In genomic region chr2:131088581-131088980, GRCm38 (mm10) we compare ENCODE assay signal across 29 mouse cellular contexts. TPM values are rescaled to one million over a fixed set of nuclear protein-coding genes. Genes with fewer than 3 reads are reported as not detected.
DNase-seq lines count a peak whose midpoint lies in the region; ATAC-seq and TF ChIP-seq lines count a peak whose summit lies in the region.
"Had no signal": no experiment of that assay in that cellular context is flagged by ENCODE, and none has a peak within 500 bp of the region (broad histone marks: within the 10 kb centered on the region; RNA-seq: fewer than 3 reads in every experiment).

No protein-coding gene starts in this region.

- WGBS in liver, postnatal 0 days (ENCODE audit: insufficient replicate concordance), result 65% methylated on average over 4 of the region's 4 CpGs
- WGBS in liver, embryonic 12.5 days (ENCODE audit: insufficient replicate concordance), result 55% methylated on average over 4 of the region's 4 CpGs
- 65% methylated on average over 4 of the region's 4 CpGs for WGBS in lung, postnatal 0 days
- 71% methylated on average over 4 of the region's 4 CpGs for WGBS in lung, adult 2 months
- WGBS in forebrain, embryonic 10.5 days, result 82% methylated on average over 4 of the region's 4 CpGs

- no peak overlapping the region for H3K4me2 ChIP-seq in liver, postnatal 0 days (ENCODE audit: low read depth, low read length)
- no peak overlapping the region for H3K4me2 ChIP-seq in liver, embryonic 12.5 days
- no peak overlapping the region for H3K4me2 ChIP-seq in lung, postnatal 0 days (replicated peaks; ENCODE audit: low read depth, low read length)
- H3K4me2 ChIP-seq: embryonic facial prominence, embryonic 15.5 days; forebrain, embryonic 15.5 days; heart, embryonic 15.5 days; hindbrain, embryonic 12.5 days had no signal

- no peaks in the 10 kb centered on the region for H3K36me3 ChIP-seq in liver, postnatal 0 days (replicated peaks; ENCODE audit: insufficient read depth, low read length)
- H3K36me3 ChIP-seq in liver, embryonic 12.5 days, result no peaks in the 10 kb centered on the region
- H3K36me3 ChIP-seq in lung, postnatal 0 days (ENCODE audit: insufficient read depth, low read length), result no peaks in the 10 kb centered on the region
- H3K36me3 ChIP-seq in forebrain, embryonic 10.5 days (replicated peaks), result no peaks in the 10 kb centered on the region
- H3K36me3 ChIP-seq: embryonic facial prominence, embryonic 15.5 days; forebrain, embryonic 15.5 days; heart, embryonic 10.5 days; heart, embryonic 15.5 days; hindbrain, embryonic 12.5 days had no signal

- no peaks in the 10 kb centered on the region for H3K27me3 ChIP-seq in liver, postnatal 0 days (ENCODE audit: insufficient read depth, low read length)
- peaks cover 47% of the 10 kb centered on the region for H3K27me3 ChIP-seq in liver, embryonic 12.5 days (replicated peaks)
- H3K27me3 ChIP-seq in lung, postnatal 0 days (replicated peaks; ENCODE audit: insufficient read depth, low read length), result no peaks in the 10 kb centered on the region
- H3K27me3 ChIP-seq in forebrain, embryonic 10.5 days (ENCODE audit: poor library complexity, severe bottlenecking), result no peaks in the 10 kb centered on the region
- H3K27me3 ChIP-seq: embryonic facial prominence, embryonic 15.5 days; forebrain, embryonic 15.5 days; heart, embryonic 15.5 days; hindbrain, embryonic 12.5 days had no signal

- intact Hi-C loops in gastrocnemius, adult 2 months (cut with DNase I), result no loop called here

- TF ChIP-seq POLR2A in lung, adult 2 months (IDR thresholded peaks at IDR 0.05; ENCODE audit: borderline replicate concordance, extremely low read depth, low read depth, low read length), result no peak

- H3K4me1 ChIP-seq in liver, postnatal 0 days (ENCODE audit: insufficient read depth), result peaks cover 17% of the 10 kb centered on the region
- peaks cover 7% of the 10 kb centered on the region for H3K4me1 ChIP-seq in liver, embryonic 12.5 days
- H3K4me1 ChIP-seq in lung, postnatal 0 days (ENCODE audit: insufficient read depth, low read depth, low read length), result no peaks in the 10 kb centered on the region
- no peaks in the 10 kb centered on the region for H3K4me1 ChIP-seq in lung, adult 2 months (ENCODE audit: control insufficient read depth, insufficient read depth, low read length)
- H3K4me1 ChIP-seq in forebrain, embryonic 10.5 days, result no peaks in the 10 kb centered on the region
- H3K4me1 ChIP-seq: embryonic facial prominence, embryonic 15.5 days; forebrain, embryonic 15.5 days; heart, embryonic 10.5 days; heart, embryonic 15.5 days; hindbrain, embryonic 12.5 days had no signal

- H3K4me3 ChIP-seq in gastrocnemius, adult 2 months, result no peak overlapping the region
- no peak overlapping the region for H3K4me3 ChIP-seq in liver, postnatal 0 days (ENCODE audit: low read depth, low read length)
- H3K4me3 ChIP-seq in liver, embryonic 12.5 days, result no peak overlapping the region
- H3K4me3 ChIP-seq in lung, postnatal 0 days (ENCODE audit: low read depth, low read length), result no peak overlapping the region
- H3K4me3 ChIP-seq in lung, adult 2 months (replicated peaks; ENCODE audit: extremely low read depth, low read depth, low read length), result no peak overlapping the region
- H3K4me3 ChIP-seq in forebrain, embryonic 10.5 days, result no peak overlapping the region
- H3K4me3 ChIP-seq: embryonic facial prominence, embryonic 15.5 days; erythroblast, embryonic 14.5 days; forebrain, embryonic 15.5 days; heart, embryonic 10.5 days; heart, embryonic 15.5 days; hindbrain, embryonic 12.5 days had no signal

- no peaks in the 10 kb centered on the region for H3K9me3 ChIP-seq in liver, postnatal 0 days (ENCODE audit: low read length)
- H3K9me3 ChIP-seq in liver, embryonic 12.5 days (replicated peaks), result no peaks in the 10 kb centered on the region
- H3K9me3 ChIP-seq in lung, postnatal 0 days (ENCODE audit: low read length), result no peaks in the 10 kb centered on the region
- no peaks in the 10 kb centered on the region for H3K9me3 ChIP-seq in forebrain, embryonic 10.5 days
- H3K9me3 ChIP-seq: embryonic facial prominence, embryonic 15.5 days; forebrain, embryonic 15.5 days; heart, embryonic 10.5 days; heart, embryonic 15.5 days; hindbrain, embryonic 12.5 days had no signal

- peak overlapping the region; percentile 41; the same call in 1 of the 2 replicates for H3K27ac ChIP-seq in gastrocnemius, adult 2 months
- peak overlapping the region; percentile 57 for H3K27ac ChIP-seq in liver, postnatal 0 days (ENCODE audit: low read depth)
- H3K27ac ChIP-seq in liver, embryonic 12.5 days, result no peak overlapping the region
- no peak overlapping the region for H3K27ac ChIP-seq in lung, postnatal 0 days (ENCODE audit: low read length)
- no peak overlapping the region for H3K27ac ChIP-seq in forebrain, embryonic 10.5 days
- H3K27ac ChIP-seq: embryonic facial prominence, embryonic 15.5 days; forebrain, embryonic 15.5 days; heart, embryonic 10.5 days; heart, embryonic 15.5 days; hindbrain, embryonic 12.5 days; hindbrain, postnatal 0 days had no signal

- DNase-seq in gastrocnemius, adult 2 months, result no peak
- no peak for DNase-seq in gastrocnemius, postnatal 25 days
- no peak for DNase-seq in liver, postnatal 0 days
- no peak for DNase-seq in lung, postnatal 0 days (ENCODE audit: low spot score)
- no peak for DNase-seq in lung, adult 2 months
- DNase-seq in forebrain, embryonic 10.5 days (ENCODE audit: extremely low spot score, low spot score), result no peak
- no peak for DNase-seq in layer of hippocampus, postnatal 10 days (ENCODE audit: low spot score in 2 of 2)
- DNase-seq: adrenal gland, postnatal 14 days; cerebellum, adult 8-10 months; cerebellum, postnatal 14 days; embryo, embryonic 11 days; gastrocnemius, postnatal 14 days; heart, adult 18-20 months; heart, postnatal 36 days had no signal

- H3K9ac ChIP-seq in liver, postnatal 0 days (replicated peaks), result no peak overlapping the region
- H3K9ac ChIP-seq in liver, embryonic 12.5 days, result no peak overlapping the region
- H3K9ac ChIP-seq in lung, postnatal 0 days (replicated peaks; ENCODE audit: low read depth), result no peak overlapping the region
- H3K9ac ChIP-seq: embryonic facial prominence, embryonic 15.5 days; forebrain, embryonic 15.5 days; heart, embryonic 15.5 days; hindbrain, embryonic 12.5 days had no signal

- TF ChIP-seq CTCF in gastrocnemius, adult 2 months (IDR thresholded peaks at IDR 0.05), result no peak
- TF ChIP-seq CTCF in liver, postnatal 0 days (IDR thresholded peaks at IDR 0.05; ENCODE audit: low read depth), result no peak
- TF ChIP-seq CTCF in lung, postnatal 0 days (IDR thresholded peaks at IDR 0.05), result no peak
- TF ChIP-seq CTCF in lung, adult 2 months (IDR thresholded peaks at IDR 0.05; ENCODE audit: insufficient read depth, low read length), result no peak

- ATAC-seq in liver, postnatal 0 days, result no peak
- no peak for ATAC-seq in liver, embryonic 12.5 days
- 0 out of 2 replicates have a peak, but pooled peaks have one; percentile 21 for ATAC-seq in lung, postnatal 0 days
- ATAC-seq: forebrain, embryonic 15.5 days; hindbrain, postnatal 0 days had no signal

- TF ChIP-seq EP300 in liver, postnatal 0 days (IDR thresholded peaks at IDR 0.05; ENCODE audit: low read depth), result no peak
- TF ChIP-seq EP300 in lung, postnatal 0 days (IDR thresholded peaks at IDR 0.05), result no peak

RNA-seq across cellular contexts. Expression of gene Siglec1, which starts 2.0 kb away (rescaled TPM):
- total RNA-seq in gastrocnemius, adult 2 months (2021), result under 1 TPM; 0.36 to 0.39 TPM
- 1 to 10 TPM in 1 of 2 experiments, under 1 TPM in 1; 0.64 to 1.2 TPM for total RNA-seq in gastrocnemius, postnatal 25 days (2021)
- 1.9 and 2.0 TPM in 2 replicates for polyA plus RNA-seq in liver, postnatal 0 days (2015; fragmentation: Nextera tagmentation; extraction: Ambion mirVana)
- 0.36 and 0.42 TPM in 2 replicates for polyA plus RNA-seq in liver, embryonic 12.5 days (2016; fragmentation: Nextera tagmentation; extraction: Ambion mirVana)
- 1.1 TPM in 2 replicates for polyA plus RNA-seq in lung, postnatal 0 days (2015; fragmentation: Nextera tagmentation; extraction: Ambion mirVana)
- polyA plus RNA-seq in lung, adult 2 months (2012; rRNA removed), result 14.7 and 18.5 TPM in 2 replicates
- 0.09 and 0.12 TPM in 2 replicates for polyA plus RNA-seq in forebrain, embryonic 10.5 days (2016; fragmentation: Nextera tagmentation; extraction: Ambion mirVana)
- under 1 TPM; 0.50 to 0.51 TPM for total RNA-seq in layer of hippocampus, postnatal 10 days (2021)

RNA-seq across cellular contexts. Expression of gene Adam33, which starts 25.0 kb away (rescaled TPM):
- 1 to 10 TPM; 2.5 TPM for total RNA-seq in gastrocnemius, adult 2 months (2021)
- 1 to 10 TPM; 1.7 to 4.7 TPM for total RNA-seq in gastrocnemius, postnatal 25 days (2021)
- 1.2 TPM in 2 replicates for polyA plus RNA-seq in liver, postnatal 0 days (2015; fragmentation: Nextera tagmentation; extraction: Ambion mirVana)
- polyA plus RNA-seq in liver, embryonic 12.5 days (2016; fragmentation: Nextera tagmentation; extraction: Ambion mirVana), result 0.62 and 0.90 TPM in 2 replicates
- 3.2 and 3.5 TPM in 2 replicates for polyA plus RNA-seq in lung, postnatal 0 days (2015; fragmentation: Nextera tagmentation; extraction: Ambion mirVana)
- 28.8 and 34.5 TPM in 2 replicates for polyA plus RNA-seq in lung, adult 2 months (2012; rRNA removed)
- polyA plus RNA-seq in forebrain, embryonic 10.5 days (2016; fragmentation: Nextera tagmentation; extraction: Ambion mirVana), result 0.63 TPM in 1 of 2 replicates, not detected in the other
- total RNA-seq in layer of hippocampus, postnatal 10 days (2021), result 1 to 10 TPM; 1.1 to 1.4 TPM
- total RNA-seq: common myeloid progenitor, adult 5-6 weeks had no signal
- polyA plus RNA-seq: C2C12 had no signal

RNA-seq across cellular contexts. Expression of gene Hspa12b, which starts 38.5 kb away (rescaled TPM):
- total RNA-seq in gastrocnemius, adult 2 months (2021), result 10 to 100 TPM; 11.7 to 14.8 TPM
- total RNA-seq in gastrocnemius, postnatal 25 days (2021), result 10 to 100 TPM; 14.5 to 16.6 TPM
- polyA plus RNA-seq in liver, postnatal 0 days (2015; fragmentation: Nextera tagmentation; extraction: Ambion mirVana), result 0.65 and 0.67 TPM in 2 replicates
- polyA plus RNA-seq in liver, embryonic 12.5 days (2016; fragmentation: Nextera tagmentation; extraction: Ambion mirVana), result 4.2 TPM in 2 replicates
- polyA plus RNA-seq in lung, postnatal 0 days (2015; fragmentation: Nextera tagmentation; extraction: Ambion mirVana), result 16.7 and 17.9 TPM in 2 replicates
- polyA plus RNA-seq in lung, adult 2 months (2012; rRNA removed), result 56.2 and 58.3 TPM in 2 replicates
- 8.4 and 8.7 TPM in 2 replicates for polyA plus RNA-seq in forebrain, embryonic 10.5 days (2016; fragmentation: Nextera tagmentation; extraction: Ambion mirVana)
- 10 to 100 TPM in 1 of 2 experiments, 1 to 10 TPM in 1; 9.3 to 10.9 TPM for total RNA-seq in layer of hippocampus, postnatal 10 days (2021)

RNA-seq across cellular contexts. Expression of gene Gm11037, which starts 44.7 kb away (rescaled TPM):
- not detected for total RNA-seq in gastrocnemius, adult 2 months (2021)
- not detected for total RNA-seq in gastrocnemius, postnatal 25 days (2021)
- not detected in 2 replicates for polyA plus RNA-seq in liver, postnatal 0 days (2015; fragmentation: Nextera tagmentation; extraction: Ambion mirVana)
- polyA plus RNA-seq in liver, embryonic 12.5 days (2016; fragmentation: Nextera tagmentation; extraction: Ambion mirVana), result not detected in 2 replicates
- polyA plus RNA-seq in lung, postnatal 0 days (2015; fragmentation: Nextera tagmentation; extraction: Ambion mirVana), result not detected in 2 replicates
- polyA plus RNA-seq in lung, adult 2 months (2012; rRNA removed), result not detected in 2 replicates
- not detected in 2 replicates for polyA plus RNA-seq in forebrain, embryonic 10.5 days (2016; fragmentation: Nextera tagmentation; extraction: Ambion mirVana)
- not detected for total RNA-seq in layer of hippocampus, postnatal 10 days (2021)
- total RNA-seq: adrenal gland, postnatal 14 days; common myeloid progenitor, adult 5-6 weeks; gastrocnemius, postnatal 14 days; heart, adult 18-20 months; heart, postnatal 36 days; hindbrain, postnatal 0 days; MEL had no signal
- polyA plus RNA-seq: C2C12; embryonic facial prominence, embryonic 11.5 days; embryonic facial prominence, embryonic 15.5 days; erythroblast, embryonic 14.5 days; forebrain, embryonic 11.5 days; forebrain, embryonic 15.5 days; frontal cortex, adult 2 months; heart, embryonic 10.5 days; heart, embryonic 15.5 days; hindbrain, embryonic 12.5 days; hindbrain, postnatal 0 days; intestine, embryonic 14.5 days had no signal

RNA-seq across cellular contexts. Expression of gene Gfra4, which starts 45.7 kb away (rescaled TPM):
- 1 to 10 TPM; 1.1 to 1.7 TPM for total RNA-seq in gastrocnemius, adult 2 months (2021)
- total RNA-seq in gastrocnemius, postnatal 25 days (2021), result 1 to 10 TPM; 1.8 to 3.2 TPM
- 0.07 and 0.26 TPM in 2 replicates for polyA plus RNA-seq in liver, postnatal 0 days (2015; fragmentation: Nextera tagmentation; extraction: Ambion mirVana)
- polyA plus RNA-seq in liver, embryonic 12.5 days (2016; fragmentation: Nextera tagmentation; extraction: Ambion mirVana), result 0.86 and 1.6 TPM in 2 replicates
- polyA plus RNA-seq in lung, postnatal 0 days (2015; fragmentation: Nextera tagmentation; extraction: Ambion mirVana), result 1.2 and 1.4 TPM in 2 replicates
- polyA plus RNA-seq in lung, adult 2 months (2012; rRNA removed), result 7.3 and 10.9 TPM in 2 replicates
- 3.1 and 3.3 TPM in 2 replicates for polyA plus RNA-seq in forebrain, embryonic 10.5 days (2016; fragmentation: Nextera tagmentation; extraction: Ambion mirVana)
- total RNA-seq in layer of hippocampus, postnatal 10 days (2021), result 10 to 100 TPM; 38.7 to 40.0 TPM
- total RNA-seq: common myeloid progenitor, adult 5-6 weeks; MEL had no signal
- polyA plus RNA-seq: erythroblast, embryonic 14.5 days had no signal

Comparison
In these comparisons a context has a peak if more than half of its experiments do, and no peak if none do; other contexts are left out.
1. H3K27ac ChIP-seq: peak in gastrocnemius, adult 2 months (single experiment) and liver, postnatal 0 days (single experiment); none in liver, embryonic 12.5 days (single experiment), lung, postnatal 0 days (single experiment) and forebrain, embryonic 10.5 days (single experiment).